Mouse (Mus musculus): ENCODE results near the gene Dpysl5.
A peak's percentile ranks its signal among the peaks of the same experiment; 100 is the strongest.
"Not testable (repeated sequence)": the region's sequence is repeated elsewhere in the genome, so short reads cannot be mapped to it uniquely, and the experiment has no call there.

Gene Dpysl5

DNA sequence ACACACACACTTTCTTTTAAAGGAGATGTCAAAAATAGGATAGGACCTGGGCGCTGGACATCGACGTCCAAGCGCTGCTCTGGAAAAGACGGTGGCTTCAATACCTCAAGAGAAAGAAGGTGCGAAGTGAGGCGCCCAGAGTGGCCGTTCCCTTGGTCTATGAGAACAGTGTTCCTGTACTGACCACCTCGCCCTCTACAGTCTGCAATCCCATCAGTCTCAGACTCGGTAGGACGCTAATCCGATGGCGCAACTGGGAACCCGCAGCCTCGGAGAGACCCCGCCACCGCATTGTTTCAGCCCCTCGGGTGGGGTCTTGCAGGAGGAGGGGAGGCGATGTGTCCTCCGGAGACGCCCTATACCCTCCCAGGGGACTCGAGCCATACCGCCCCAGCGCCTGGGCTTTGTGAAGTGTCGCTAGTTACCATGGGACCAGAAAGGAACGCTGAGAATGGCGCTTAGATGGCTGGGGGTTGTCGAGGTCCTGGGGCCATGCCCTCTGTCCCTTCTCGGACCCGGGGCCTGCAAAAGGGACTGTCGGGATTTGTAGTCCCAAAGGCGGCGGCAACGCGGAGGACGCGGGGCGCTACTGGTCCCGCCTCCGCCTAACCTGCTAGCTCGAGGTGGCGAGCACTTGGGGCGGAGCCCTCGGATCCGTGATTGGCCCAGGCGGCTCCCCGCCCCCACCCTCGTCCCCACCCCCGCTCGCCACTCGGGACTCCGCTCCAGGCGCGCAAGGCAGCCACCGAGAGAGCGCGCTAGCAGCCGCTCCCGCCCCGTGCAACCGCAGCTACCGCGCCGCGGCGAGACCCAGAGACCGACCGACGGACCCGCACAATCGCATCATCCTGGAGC, at the start of gene Dpysl5:
Dpysl5 (plus strand) TSS at position 418 of the 855 bp plus-strand sequence.
- peak; percentile 92 for DNase-seq (ENCODE audit: low read depth, low spot score)

DNA sequence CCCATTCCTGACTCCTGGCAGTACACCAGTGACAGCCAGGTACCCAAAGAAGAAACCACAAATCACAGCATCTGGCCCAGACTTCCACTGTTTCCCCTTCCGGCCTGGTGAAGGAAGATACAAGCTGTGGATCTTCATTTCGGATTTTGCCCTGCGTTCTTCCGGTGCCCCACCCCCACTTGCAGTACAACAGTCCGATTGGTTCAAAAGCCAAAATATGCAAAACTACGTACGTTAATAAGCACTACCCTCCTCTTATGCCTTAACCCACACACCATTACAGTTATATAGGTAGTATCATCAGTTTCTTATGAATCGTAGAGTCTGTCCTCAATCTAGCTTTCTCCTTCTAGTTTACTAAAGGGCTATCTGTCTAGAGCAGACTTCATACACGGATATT, 46.0 kb upstream of the Dpysl5 start:
- no peak for DNase-seq (ENCODE audit: low read depth, low spot score)

DNA sequence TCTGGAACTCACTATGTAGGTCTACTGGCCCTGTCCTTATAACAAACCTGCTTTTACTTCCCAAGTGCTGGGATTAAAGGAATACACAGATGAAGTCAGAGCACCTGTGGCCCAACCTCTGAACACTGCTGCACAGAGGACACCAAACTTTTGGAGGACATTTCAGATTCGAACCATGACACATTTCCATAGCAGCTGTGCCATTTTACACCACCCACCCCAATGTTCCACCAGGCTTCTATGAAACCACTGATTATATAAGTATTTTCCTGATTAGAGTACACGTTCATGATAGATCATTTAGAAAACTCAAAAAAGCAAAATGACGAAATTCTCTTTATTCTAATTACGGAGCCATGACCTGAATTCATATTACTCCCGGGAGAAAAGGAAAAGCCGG, 45.4 kb upstream of the Dpysl5 start:
- no peak for DNase-seq (ENCODE audit: low read depth, low spot score)

DNA sequence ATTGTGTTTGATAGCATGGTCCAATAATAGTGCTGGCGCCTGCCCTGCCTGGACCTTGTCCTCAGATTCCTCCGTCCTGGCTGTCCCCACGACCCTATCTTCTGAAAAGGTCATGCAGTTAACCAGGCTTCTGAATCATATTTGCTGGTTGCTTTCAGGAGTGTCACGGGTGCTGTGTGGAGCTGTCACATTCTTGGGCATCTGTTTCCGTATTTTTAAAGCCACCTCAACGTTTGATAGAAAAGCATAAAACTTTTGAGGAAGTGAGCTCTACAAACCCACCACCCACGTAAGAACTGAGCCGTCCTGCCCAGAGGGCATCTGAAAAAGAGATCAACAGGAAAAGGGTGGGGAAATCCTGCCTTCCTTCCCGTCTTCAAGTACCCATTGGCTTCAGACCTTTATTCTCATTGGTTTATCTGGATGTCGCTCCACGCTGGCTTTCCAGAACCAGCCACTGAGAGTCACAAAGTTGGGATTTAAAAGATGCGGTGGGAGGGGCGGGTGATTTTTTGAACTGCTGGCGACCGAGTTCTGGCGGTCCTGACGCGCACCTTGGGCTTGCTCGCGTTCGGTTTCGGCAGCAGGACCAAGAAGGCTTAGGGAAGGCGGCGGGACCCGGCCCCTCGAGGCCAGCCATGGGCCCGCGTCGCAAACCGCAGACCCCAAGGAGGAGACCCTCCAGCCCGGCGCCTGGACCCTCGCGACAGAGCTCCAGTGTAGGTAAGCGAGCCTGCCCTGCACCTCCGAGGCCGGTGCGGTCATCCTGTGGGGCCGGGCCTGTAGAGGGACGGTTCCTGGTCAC, 44.8 kb upstream of the Dpysl5 start, which contains the start of gene Cenpa:
Cenpa (plus strand) TSS at position 387 of the 805 bp plus-strand sequence.
- peak; percentile 99 for DNase-seq (ENCODE audit: low read depth, low spot score)

DNA sequence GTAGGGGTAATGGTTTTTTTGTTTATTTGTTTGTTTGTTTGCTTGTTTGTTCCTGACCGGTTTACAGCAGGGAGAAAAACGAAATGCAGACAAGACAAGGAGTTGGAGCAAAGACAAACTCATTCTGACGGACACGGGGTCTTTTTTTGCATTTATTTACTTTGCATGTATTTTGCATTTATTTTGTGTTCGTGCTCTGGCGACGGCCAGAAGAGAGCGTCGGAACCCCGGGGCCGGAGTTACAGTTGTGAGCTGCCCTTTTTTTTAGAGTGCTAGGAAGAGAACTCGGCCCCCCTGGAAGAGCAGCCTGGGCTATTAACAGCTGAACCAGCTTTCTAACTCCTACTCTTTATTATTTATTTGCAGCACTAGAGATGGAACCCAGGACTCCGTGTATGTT, 44.1 kb upstream of the Dpysl5 start:
- DNase-seq (ENCODE audit: low read depth, low spot score), result no peak

DNA sequence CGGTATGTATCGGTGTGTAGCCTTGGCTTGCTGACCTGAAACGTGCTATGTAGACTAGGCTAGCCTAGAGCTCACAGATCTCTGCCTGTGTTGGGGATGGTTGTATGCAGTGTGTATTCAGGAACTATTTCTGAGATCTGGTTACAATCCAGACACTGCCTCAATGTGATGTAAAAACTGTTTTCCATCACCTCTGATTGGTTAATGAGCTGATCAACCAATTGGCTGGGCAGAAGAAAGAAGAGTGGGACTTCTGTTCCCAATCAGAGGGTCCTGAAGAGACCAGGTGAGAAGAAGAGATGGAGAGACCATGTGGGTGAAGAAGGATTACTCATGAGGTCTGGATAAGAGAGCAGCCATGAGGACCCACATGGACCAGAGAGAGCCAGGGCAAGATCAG, 43.7 kb upstream of the Dpysl5 start:
- DNase-seq (ENCODE audit: low read depth, low spot score), result no peak

DNA sequence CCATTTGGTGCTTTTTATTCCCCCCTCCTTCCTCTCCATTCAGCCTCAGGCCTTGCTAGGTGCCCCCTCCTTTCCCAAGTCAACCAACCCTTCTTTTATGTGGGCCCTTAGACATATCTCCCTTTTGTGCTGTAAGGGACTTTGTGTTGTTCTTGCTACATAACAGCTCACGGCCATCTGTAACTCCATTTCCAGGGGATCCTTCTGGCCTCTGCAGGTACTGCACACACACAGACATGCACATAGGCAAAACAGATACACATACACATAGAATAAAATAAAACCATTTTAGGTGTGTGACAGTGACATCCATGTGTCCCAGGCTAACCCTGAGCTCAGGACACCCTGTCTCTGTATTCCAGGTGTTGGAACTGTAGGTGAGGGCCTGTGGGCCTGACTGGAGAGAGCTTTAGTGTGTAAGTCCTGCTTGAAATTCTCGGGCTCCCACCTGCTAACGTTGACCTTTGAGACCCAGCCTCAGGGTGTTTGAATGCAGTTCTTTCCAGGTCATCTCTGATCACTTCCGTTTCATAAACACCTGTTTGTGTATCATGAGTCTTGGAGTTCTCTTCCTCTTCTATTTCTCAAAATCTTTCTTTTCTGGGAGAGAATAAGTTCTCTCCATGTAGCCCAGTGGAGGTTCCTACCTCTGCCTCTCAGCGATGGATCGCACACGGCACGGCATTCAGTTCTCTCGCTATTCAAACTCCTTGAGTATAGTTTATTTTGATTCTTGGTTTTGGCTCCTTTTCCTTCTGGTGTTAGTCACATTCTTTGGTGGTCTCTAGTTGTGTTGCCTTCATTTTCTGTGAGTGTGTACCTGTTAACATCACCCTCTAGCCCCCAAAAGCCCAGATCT, 42.5 kb upstream of the Dpysl5 start:
- DNase-seq (ENCODE audit: low read depth, low spot score), result peak; percentile 50

DNA sequence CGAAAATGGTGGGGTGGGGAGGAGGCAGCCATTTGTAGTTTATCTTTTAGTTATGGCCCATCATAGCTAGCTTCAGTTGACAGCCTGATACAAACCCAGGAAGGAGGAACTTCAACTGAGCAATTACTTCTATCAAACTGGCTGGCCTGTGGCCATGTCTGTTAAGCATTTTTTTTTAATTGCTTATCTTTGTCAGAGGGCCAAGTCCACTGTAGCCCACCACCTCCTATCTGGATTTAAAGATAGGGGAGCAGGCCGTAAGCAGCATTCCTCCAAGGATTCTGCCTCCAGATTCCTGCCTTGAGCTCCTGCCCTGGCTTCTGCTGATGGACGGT, 41.9 kb upstream of the Dpysl5 start:
- DNase-seq (ENCODE audit: low read depth, low spot score), result no peak

DNA sequence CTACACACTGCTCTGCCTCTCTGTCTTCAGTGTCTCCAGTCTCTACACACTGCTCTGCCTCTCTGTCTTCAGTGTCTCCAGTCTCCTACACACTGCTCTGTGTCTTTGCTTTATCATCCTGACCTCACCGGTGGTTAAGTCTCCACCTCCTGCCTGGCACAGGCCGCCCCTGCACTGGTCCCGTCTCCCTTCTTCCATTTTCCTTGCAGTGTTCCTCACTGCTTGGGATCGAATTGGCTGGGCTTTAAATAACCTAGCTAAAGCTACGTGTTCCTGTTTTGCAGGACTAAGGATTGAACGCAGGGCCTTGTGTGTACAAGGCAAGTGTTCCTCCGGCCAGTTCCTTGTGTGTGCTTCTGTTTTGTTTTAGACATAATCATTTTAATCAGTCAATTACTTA, 41.3 kb upstream of the Dpysl5 start:
- no peak for DNase-seq (ENCODE audit: low read depth, low spot score)

DNA sequence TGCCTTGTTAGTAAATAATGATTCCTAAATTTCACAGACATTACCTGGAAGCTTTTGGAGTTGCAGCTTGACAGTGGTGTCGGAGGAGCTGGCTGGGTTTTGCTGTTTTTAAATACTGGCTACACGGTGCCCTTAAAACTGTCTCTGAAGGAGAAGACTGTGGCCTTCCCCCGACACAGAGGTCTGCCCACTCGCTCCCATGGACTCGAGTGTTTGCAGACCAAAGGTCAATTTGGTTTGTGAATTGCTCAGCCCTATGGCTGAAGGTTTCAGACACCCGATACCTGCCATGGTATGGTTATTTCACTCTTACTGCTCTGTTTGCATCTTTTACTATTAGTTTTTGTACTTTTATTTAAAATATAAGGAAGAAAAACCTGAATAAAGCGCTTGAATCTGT, 37.4 kb upstream of the Dpysl5 start:
- no peak for DNase-seq (ENCODE audit: low read depth, low spot score)

DNA sequence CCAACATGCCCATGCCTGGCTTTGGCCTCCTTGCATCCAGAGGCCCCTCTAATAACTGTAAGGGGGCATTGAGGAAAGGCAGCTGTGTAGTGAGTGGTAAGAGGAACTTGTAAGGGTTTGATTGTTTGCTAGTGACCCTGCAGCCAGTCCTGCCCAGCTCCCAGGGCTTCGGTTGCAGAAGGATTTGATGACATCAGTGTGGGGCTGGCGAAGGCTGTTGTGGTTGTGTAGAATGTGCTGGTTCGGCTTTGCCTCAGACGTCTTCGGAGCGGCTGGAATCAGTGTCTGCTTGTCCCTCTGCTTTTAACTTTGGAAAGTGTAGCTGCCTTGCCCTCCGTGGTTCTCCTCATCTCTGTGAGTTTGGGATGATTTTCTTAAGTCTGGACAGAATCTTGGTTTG, 34.6 kb upstream of the Dpysl5 start:
- DNase-seq (ENCODE audit: low read depth, low spot score), result no peak

DNA sequence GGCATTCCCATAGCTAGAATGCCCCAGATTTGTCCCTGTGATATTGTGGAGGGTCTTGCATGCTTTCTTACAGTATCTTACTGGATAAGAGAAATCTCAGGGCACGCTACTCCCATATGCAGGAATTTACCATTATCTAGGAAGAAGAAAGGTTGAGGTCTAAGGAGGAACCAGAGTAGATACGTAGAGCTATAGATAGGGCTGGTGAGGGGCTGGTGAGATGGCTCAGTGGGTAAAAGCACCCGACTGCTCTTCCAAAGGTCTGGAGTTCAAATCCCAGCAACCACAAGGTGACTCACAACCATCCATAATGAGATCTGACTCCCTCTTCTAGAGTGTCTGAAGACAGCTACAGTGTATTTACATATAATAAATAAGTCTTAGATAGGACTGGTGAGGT, 33.3 kb upstream of the Dpysl5 start:
- DNase-seq (ENCODE audit: low read depth, low spot score), result not testable (repeated sequence)

DNA sequence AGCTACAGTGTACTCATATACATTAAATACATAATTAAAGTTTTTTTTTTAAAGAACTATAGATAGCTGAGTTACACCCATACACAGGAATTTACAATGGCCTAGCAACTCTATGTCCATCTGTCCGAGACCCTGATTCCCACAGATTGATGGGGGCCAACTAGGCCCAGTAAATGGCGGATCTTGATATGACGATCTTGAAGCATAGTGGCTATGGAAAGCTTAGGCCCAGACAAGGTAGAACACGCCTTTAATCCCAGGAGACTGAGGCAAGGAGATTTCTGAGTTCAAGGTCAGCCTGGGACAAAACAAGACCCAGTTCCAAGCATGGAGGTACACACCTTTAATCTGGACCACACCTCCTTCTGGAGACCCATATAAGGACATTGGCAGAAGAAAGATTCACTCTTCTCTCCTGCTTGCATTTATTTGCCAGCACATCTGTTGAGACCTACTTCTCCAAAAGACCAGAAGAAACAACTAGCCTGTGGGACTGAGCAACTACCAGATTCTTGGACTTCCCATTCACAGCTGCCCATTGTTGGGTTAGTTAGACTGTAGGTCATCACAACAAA, 32.6 kb upstream of the Dpysl5 start:
- peak; percentile 73 for DNase-seq (ENCODE audit: low read depth, low spot score)

DNA sequence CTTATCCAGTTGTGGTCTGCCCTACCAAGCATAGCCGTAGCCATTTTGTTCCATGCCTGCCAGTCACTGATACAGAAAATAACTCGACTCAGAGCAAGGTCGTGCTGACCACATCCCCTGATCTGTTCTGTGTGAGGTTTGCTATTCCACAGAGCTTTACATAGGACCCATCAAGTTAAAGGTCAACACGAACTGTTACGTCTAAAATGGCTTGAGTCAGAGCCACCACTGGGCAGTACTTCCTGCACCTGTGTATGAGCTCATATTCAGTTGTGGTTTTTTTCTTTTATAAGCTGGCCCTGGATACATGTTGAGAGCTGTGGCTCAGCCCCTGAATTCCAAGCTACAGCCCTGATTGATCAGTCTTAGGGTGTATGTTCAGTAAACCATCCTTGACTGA, 31.8 kb upstream of the Dpysl5 start:
- DNase-seq (ENCODE audit: low read depth, low spot score), result no peak

DNA sequence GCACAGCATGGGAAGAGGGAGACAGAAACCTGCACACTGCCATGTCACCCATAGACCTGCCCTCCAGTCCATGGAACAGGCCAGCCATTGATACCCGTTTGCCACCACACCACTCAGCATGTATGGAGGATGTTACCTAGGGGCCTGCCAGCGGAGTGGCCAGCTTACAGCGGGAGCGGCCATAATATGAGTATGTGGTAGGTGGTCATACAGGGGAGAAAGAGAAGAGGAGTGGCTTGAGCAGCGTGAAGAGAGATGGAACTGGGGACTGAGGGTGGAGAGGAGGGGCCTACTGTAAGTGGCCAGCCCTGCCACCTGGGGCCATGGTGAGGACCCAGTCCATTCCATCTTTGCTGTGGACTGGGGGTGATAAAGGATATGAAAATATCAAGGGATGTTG, 29.4 kb upstream of the Dpysl5 start:
- DNase-seq (ENCODE audit: low read depth, low spot score), result no peak

DNA sequence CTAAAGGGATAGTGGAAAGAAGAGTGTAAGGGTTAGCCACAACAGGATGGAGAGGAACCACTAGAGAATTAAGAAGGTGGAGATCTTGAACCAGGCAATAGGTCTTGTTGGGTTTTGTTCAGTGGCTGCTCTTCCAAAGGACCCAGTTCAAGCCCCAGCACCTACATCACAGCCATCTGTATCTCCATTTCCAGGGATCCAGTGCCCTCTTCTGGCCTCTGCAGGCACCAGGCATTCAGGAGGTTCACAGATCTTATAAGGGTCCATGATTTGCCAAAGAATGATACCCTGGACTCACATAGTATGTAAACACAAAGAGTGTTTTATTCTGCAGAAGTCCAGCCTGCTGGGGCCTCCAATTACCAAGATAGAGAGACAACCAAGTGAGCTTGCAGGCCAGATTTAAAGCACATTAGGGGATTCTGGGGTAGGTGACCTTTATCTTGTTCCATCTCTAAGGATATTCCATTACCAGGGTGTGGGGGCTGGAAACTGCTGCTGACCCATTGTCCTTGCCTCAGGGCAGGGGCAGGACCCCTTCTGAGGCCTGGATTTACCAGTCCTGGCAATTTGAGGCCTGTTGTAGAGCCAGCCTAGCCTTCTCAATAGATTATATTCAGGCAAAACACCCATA, 28.3 kb upstream of the Dpysl5 start:
- DNase-seq (ENCODE audit: low read depth, low spot score), result no peak

DNA sequence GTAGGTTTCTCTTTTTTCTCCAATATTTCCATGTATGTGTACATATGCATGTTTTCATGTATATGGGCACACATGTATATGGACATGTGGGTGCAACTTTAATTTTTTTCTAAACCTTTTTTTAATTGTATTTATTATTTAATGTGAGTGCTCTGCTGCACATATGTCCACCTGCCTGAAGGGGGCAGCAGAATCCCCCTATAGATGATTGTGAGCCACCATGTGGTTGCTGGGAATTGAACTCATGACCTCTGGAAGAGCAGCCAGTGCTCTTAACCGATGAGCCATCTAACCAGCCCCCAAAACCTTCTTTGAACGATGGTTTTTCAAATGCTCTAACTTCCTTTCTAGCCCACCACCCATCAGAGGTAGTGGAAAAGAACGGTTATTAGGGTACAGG, 27.4 kb upstream of the Dpysl5 start:
- peak; percentile 39 for DNase-seq (ENCODE audit: low read depth, low spot score)

DNA sequence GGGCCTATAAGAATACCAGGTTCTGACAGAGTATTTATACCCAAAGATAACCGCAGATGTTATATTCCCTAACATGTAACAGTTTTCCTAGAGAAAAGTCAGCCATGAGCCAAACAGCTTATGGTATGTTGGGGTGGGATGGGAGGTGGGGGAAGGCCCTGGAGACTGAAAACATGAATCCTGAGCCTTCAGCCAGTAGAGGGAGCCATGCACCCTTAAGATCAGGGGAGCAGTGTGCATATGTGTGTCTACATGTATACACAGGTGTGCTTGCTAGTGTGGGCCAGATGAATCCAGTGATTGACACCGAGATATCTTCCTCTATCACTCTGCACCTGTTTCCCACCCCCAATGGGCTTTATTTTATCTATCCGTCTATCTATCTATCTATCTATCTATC, 24.6 kb upstream of the Dpysl5 start:
- DNase-seq (ENCODE audit: low read depth, low spot score), result peak; percentile 38

DNA sequence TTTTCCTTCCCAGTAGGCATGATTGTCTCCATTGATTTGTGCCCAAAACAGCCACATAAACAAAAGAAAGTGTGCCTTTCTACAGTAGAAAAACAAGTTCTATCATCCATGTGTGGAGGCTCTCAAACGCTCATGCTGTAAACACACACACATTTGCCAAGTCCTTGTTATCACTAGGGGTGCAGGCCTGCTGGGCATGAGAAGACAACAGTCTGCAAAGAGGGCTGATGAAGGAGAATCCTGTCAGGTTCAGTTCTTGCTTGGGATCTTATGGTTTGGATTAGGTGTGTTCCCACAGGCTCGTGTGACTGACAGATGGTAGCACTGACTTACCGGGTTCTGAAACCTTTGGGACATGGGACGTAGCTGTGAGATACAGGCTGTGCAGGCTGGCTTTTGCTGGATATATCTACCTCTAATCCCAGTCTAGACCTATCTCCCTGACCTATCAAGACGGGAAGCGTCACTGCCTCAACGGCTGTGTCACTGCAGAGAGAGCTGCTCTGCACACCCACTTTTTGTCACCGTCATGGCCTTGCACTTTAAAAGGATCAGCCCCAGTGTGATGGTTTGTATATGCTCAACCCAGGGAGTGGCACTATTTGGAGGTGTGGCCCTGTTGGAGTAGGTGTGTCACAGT, 10.9 kb upstream of the Dpysl5 start:
- DNase-seq (ENCODE audit: low read depth, low spot score), result no peak

DNA sequence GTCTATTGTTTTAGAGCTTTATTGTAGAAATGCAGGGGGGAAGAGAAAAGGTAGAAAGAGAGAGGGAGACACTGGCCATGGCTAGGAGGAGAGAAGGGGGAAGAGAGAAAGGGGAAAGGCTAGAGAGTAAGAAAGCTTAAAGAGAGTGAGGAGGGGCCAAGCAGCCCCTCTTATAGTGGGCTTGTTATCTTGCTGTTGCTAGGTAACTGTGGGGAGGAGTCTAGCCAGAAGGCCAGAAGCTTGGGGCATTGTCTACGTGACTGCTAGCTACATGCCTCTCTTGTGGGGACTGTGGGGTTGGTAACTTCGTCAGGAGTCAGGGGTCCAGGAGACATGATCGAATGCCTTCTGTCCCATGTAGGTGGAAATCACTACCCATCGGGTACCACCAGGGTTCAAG, 10.0 kb upstream of the Dpysl5 start:
- DNase-seq (ENCODE audit: low read depth, low spot score), result not testable (repeated sequence)

DNA sequence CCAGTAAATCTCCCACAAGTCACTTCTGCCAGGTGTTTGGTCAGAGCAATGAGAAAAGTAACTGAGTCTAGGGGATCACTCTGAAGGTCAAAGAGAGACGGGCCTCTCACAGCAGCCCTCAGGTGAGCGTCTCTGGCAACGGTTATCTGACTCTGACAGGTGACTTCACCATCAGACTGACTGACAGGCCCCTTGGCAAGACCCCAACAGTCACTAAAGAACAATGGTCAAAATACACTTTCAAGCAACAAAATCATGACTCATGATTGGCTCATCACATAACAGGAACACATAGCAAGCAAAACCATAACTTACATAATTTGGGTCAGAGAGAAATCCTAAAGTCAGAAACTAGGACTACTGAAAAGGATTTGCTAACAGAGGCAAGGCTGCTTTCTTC, 9.5 kb upstream of the Dpysl5 start:
- DNase-seq (ENCODE audit: low read depth, low spot score), result no peak
